Mouse (Mus musculus): ENCODE results near the gene Tmem97.

Gene Tmem97

GRCm38 (mm10) chr11:78512025-78512957 lies 38.3 kb downstream of the Tmem97 start, which contains the start of the genes Tmem199 and Poldip2:
Gene Tmem199, minus strand, starts transcription at chr11:78512172.
Gene Poldip2, plus strand, starts transcription at chr11:78512193.
- peak; percentile 86 to 91 for DNase-seq (ENCODE audit: low spot score in 2 of 2)

DNA sequence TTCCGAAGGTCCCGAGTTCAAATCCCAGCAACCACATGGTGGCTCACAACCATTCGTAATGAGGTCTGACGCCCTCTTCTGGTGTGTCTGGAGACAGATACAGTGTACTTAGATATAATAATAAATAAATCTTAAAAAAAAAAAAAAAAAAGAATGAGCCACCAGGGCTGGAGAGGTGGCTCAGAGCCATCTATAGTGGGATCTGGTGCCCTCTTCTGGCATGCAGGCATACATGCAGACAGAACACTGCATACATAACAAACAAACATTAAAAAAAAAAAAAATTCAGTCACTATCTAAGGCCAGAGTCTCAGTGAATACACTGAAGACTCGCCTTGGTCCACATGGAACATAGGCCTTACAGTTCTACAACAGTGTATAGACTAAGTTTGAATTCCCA lies 41.4 kb downstream of the Tmem97 start:
- DNase-seq (ENCODE audit: low spot score in 2 of 2), result no peak

DNA sequence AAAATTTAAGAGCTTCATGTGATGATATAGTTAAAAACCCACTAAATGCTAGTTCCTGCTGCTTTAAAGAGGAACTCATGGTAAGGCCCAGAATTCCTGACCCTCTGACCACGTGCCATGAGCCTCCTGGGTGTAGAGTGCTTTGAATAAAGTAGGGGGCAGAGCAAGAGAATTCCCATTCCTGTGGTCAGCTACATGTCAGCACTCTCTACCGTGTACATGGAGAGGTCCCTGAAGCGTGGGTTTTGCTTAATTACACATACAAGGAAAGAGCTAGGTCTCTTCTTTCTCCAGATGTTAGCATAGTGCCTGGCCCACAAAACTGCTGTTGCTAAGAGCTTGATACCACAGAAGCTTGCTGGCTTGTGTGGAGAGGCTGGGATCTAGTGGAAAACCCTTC lies 45.1 kb downstream of the Tmem97 start:
- no peak for DNase-seq (ENCODE audit: low spot score in 2 of 2)

GRCm38 (mm10) chr11:78502909-78503650 lies 47.5 kb downstream of the Tmem97 start, which contains the start of gene Sebox:
Gene Sebox, plus strand, starts transcription at chr11:78503447.
- DNase-seq (ENCODE audit: low spot score in 2 of 2), result no peak

GRCm38 (mm10) chr11:78501529-78501928 lies 49.0 kb downstream of the Tmem97 start:
- no peak for DNase-seq (ENCODE audit: low spot score in 2 of 2)

DNA sequence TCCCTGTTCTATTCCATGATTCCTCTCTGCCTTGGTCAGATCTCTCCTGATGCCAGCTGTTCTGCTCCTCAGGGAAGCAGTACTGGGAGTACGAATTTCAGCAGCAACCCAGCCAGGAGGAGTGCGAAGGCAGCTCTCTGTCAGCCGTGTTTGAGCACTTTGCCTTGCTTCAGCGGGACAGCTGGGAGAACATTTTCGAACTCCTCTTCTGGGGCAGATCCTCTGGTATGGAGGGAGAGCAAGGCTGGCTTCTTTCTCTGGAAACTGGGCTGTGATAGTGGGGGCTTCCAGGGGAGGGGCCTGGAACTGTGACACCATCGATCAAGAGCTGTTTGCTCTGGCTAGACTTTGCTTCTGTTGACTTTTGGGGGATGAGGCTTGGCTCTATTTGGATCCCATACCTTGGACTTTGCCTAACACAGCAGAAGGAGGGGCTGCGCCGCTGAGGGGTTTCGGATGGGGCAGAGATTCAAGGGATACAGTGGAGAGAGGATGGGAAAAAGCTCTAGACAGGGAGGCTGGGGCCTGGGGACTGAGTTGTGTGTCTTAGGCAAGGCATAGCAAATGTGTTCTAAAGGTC lies 49.9 kb downstream of the Tmem97 start:
- DNase-seq (ENCODE audit: low spot score in 2 of 2), result no peak

DNA sequence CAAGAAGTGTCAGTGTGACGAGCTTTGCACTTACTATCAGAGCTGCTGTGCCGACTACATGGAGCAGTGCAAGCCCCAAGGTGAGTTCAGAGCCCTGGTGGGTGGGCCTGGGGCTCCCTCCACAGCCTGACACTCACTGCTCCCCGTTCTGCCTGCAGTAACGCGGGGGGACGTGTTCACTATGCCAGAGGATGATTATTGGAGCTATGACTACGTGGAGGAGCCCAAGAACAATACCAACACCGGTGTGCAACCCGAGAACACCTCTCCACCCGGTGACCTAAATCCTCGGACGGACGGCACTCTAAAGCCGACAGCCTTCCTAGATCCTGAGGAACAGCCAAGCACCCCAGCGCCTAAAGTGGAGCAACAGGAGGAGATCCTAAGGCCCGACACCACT lies 51.0 kb downstream of the Tmem97 start:
- DNase-seq (ENCODE audit: low spot score in 2 of 2), result no peak

DNA sequence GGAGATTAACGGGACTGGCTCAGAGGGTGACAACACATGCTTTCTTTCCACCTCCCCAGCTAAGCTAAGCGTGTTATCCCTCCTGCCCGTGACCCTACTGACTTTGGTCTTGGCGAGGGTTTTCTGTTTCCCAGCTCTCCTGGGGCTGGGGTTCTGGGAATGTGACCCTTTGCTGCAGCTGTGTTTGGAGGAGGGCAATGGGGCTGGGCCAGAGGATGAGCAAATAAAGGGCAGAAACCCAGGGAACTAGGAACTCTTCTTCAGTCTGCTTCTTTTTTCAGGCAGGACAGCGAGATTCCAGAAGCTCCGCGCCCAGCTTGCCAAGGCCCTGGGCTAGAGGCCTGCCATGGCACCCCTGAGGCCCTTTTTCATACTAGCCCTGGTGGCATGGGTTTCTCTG lies 51.6 kb downstream of the Tmem97 start, which contains the start of gene Vtn:
Gene Vtn (plus strand): TSS at position 88 of the 400 bp plus-strand sequence.
- no peak for DNase-seq (ENCODE audit: low spot score in 2 of 2)

GRCm38 (mm10) chr11:78497544-78498522 lies 52.7 kb downstream of the Tmem97 start, which contains the start of gene Sarm1:
Gene Sarm1, minus strand, starts transcription at chr11:78497754.
- peak; percentile 81 to 90 for DNase-seq (ENCODE audit: low spot score in 2 of 2)

GRCm38 (mm10) chr11:78497071-78497541 lies 53.5 kb downstream of the Tmem97 start:
- no peak for DNase-seq (ENCODE audit: low spot score in 2 of 2)

DNA sequence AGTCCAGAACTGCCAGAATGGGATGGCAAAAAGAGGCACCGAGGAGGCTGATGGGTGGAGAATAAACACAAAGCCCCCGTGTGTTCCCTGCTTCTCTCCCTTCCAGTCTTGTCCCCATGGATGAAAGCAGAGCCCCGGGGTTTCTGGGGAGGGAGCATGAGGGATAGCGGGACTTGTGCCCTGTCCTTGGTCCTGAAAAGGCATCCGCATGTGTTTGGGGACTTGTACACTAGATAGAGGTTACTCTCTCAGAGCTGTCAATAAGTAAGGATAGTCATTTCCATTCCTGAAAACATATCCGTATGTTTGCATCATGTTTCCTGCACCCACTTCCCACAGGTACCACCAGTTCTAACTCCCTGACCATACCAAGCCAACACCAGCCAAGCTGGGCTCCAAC lies 54.7 kb downstream of the Tmem97 start:
- DNase-seq (ENCODE audit: low spot score in 2 of 2), result no peak
